Mouse (Mus musculus): ENCODE results near the gene Gpr35. TPM values are rescaled to one million over a fixed set of nuclear protein-coding genes. Genes with fewer than 3 reads are reported as not detected.

The Gpr35 gene
- 0.68 and 0.69 TPM in 2 replicates for polyA plus RNA-seq (2015; fragmentation: Nextera tagmentation; extraction: Ambion mirVana)

GRCm38 (mm10) chr1:92950607-92951006 lies at the start of gene Gpr35:
Gene Gpr35, plus strand, starts transcription at chr1:92950865.
- Histone ChIP-seq H3K27me3 (no peaks in the 10 kb centered on the region), H3K9me3 (replicated peaks) (no peaks in the 10 kb centered on the region), H3K4me2 (no peak within 1 kb of the TSS), H3K4me3 (replicated peaks) (no peak within 1 kb of the TSS), H3K4me1 (replicated peaks) (no peaks in the 10 kb centered on the region), H3K36me3 (replicated peaks) (peaks cover 16% of the 10 kb centered on the region), H3K27ac (replicated peaks) (no peak within 1 kb of the TSS), H3K9ac (no peak within 1 kb of the TSS)
- 51% methylated on average over 5 of the region's 5 CpGs for WGBS (ENCODE audit: insufficient replicate concordance)
- ATAC-seq (ENCODE audit: insufficient read depth) = no peak

GRCm38 (mm10) chr1:92902786-92903185 lies 47.9 kb upstream of the Gpr35 start, which contains the start of gene Ankmy1:
Gene Ankmy1, minus strand, starts transcription at chr1:92902906.
- Histone ChIP-seq H3K27ac (replicated peaks) (no peak within 1 kb of the TSS), H3K4me2 (peak within 1 kb of the TSS; percentile 39), H3K9me3 (replicated peaks) (no peaks in the 10 kb centered on the region), H3K4me1 (replicated peaks) (peaks cover 25% of the 10 kb centered on the region), H3K27me3 (peaks cover 28% of the 10 kb centered on the region), H3K36me3 (replicated peaks) (no peaks in the 10 kb centered on the region), H3K4me3 (replicated peaks) (no peak within 1 kb of the TSS), H3K9ac (no peak within 1 kb of the TSS)
- 5% methylated on average over 15 of the region's 15 CpGs for WGBS (ENCODE audit: insufficient replicate concordance)
- ATAC-seq (ENCODE audit: insufficient read depth) = no peak

- Histone ChIP-seq H3K9me3 (replicated peaks) (no peaks in the 10 kb centered on the region), H3K27ac (replicated peaks) (no peak overlapping the region), H3K4me1 (replicated peaks) (peaks cover 33% of the 10 kb centered on the region), H3K27me3 (peaks cover 28% of the 10 kb centered on the region), H3K36me3 (replicated peaks) (no peaks in the 10 kb centered on the region), H3K4me3 (replicated peaks) (no peak overlapping the region), H3K9ac (no peak overlapping the region), H3K4me2 (no peak overlapping the region)
- 48% methylated on average over 4 of the region's 4 CpGs for WGBS (ENCODE audit: insufficient replicate concordance)
- ATAC-seq (ENCODE audit: insufficient read depth) = no peak
These were observed 47.0 kb upstream of the Gpr35 start for GRCm38 (mm10) chr1:92903627-92904026.

- Histone ChIP-seq H3K27ac (replicated peaks) (no peak overlapping the region), H3K4me1 (replicated peaks) (peaks cover 54% of the 10 kb centered on the region), H3K36me3 (replicated peaks) (no peaks in the 10 kb centered on the region), H3K4me3 (replicated peaks) (no peak overlapping the region), H3K27me3 (peaks cover 18% of the 10 kb centered on the region; the same call in 1 of the 2 replicates), H3K9ac (no peak overlapping the region), H3K9me3 (replicated peaks) (no peaks in the 10 kb centered on the region), H3K4me2 (peak overlapping the region; percentile 95)
- 59% methylated on average over 2 of the region's 2 CpGs for WGBS (ENCODE audit: insufficient replicate concordance)
- ATAC-seq (ENCODE audit: insufficient read depth) = no peak
These were observed 44.9 kb upstream of the Gpr35 start for GRCm38 (mm10) chr1:92905703-92906310.

GRCm38 (mm10) chr1:92906779-92907631 lies 43.7 kb upstream of the Gpr35 start, which contains the start of gene Dusp28:
Gene Dusp28, plus strand, starts transcription at chr1:92906981.
- ATAC-seq (ENCODE audit: insufficient read depth) = peak; percentile 92
- Histone ChIP-seq H3K4me1 (replicated peaks) (peaks cover 66% of the 10 kb centered on the region), H3K4me2 (peak within 1 kb of the TSS; percentile 95), H3K9ac (peak within 1 kb of the TSS; percentile 71), H3K9me3 (replicated peaks) (no peaks in the 10 kb centered on the region), H3K4me3 (replicated peaks) (peak within 1 kb of the TSS; percentile 82), H3K27ac (replicated peaks) (peak within 1 kb of the TSS; percentile 92), H3K36me3 (replicated peaks) (no peaks in the 10 kb centered on the region), H3K27me3 (peaks cover 15% of the 10 kb centered on the region; the same call in 1 of the 2 replicates)
- WGBS (ENCODE audit: insufficient replicate concordance) = under 1% methylated on average over 81 of the region's 81 CpGs

GRCm38 (mm10) chr1:92907632-92908360 lies 42.9 kb upstream of the Gpr35 start:
- H3K4me3 ChIP-seq (replicated peaks) = peak overlapping the region; percentile 82
- peak overlapping the region; percentile 92 for H3K27ac ChIP-seq (replicated peaks)
- no peak for ATAC-seq (ENCODE audit: insufficient read depth)
- H3K4me2 ChIP-seq = peak overlapping the region; percentile 95
- peaks cover 7% of the 10 kb centered on the region; the same call in 1 of the 2 replicates for H3K27me3 ChIP-seq
- H3K9ac ChIP-seq = peak overlapping the region; percentile 71
- H3K4me1 ChIP-seq (replicated peaks) = peaks cover 70% of the 10 kb centered on the region
- 40% methylated on average over 20 of the region's 20 CpGs for WGBS (ENCODE audit: insufficient replicate concordance)
- no peaks in the 10 kb centered on the region for H3K9me3 ChIP-seq (replicated peaks)
- H3K36me3 ChIP-seq (replicated peaks) = no peaks in the 10 kb centered on the region

- no peak overlapping the region for H3K27ac ChIP-seq (replicated peaks)
- no peak overlapping the region for H3K4me3 ChIP-seq (replicated peaks)
- H3K4me1 ChIP-seq (replicated peaks) = peaks cover 69% of the 10 kb centered on the region
- H3K9ac ChIP-seq = no peak overlapping the region
- no peak overlapping the region for H3K4me2 ChIP-seq
- no peaks in the 10 kb centered on the region for H3K36me3 ChIP-seq (replicated peaks)
- 75% methylated on average over 3 of the region's 3 CpGs for WGBS (ENCODE audit: insufficient replicate concordance)
- ATAC-seq (ENCODE audit: insufficient read depth) = no peak
- H3K27me3 ChIP-seq = no peaks in the 10 kb centered on the region; the same call in 1 of the 2 replicates
- no peaks in the 10 kb centered on the region for H3K9me3 ChIP-seq (replicated peaks)
These were observed 42.0 kb upstream of the Gpr35 start for GRCm38 (mm10) chr1:92908664-92909063.

- H3K4me3 ChIP-seq (replicated peaks) = no peak overlapping the region
- WGBS (ENCODE audit: insufficient replicate concordance) = 60% methylated on average over 4 of the region's 4 CpGs
- no peaks in the 10 kb centered on the region; the same call in 1 of the 2 replicates for H3K27me3 ChIP-seq
- H3K36me3 ChIP-seq (replicated peaks) = peaks cover 3% of the 10 kb centered on the region; the same call in 1 of the 2 replicates
- peaks cover 70% of the 10 kb centered on the region for H3K4me1 ChIP-seq (replicated peaks)
- no peak overlapping the region for H3K27ac ChIP-seq (replicated peaks)
- no peak overlapping the region for H3K9ac ChIP-seq
- no peaks in the 10 kb centered on the region for H3K9me3 ChIP-seq (replicated peaks)
- H3K4me2 ChIP-seq = no peak overlapping the region
- no peak for ATAC-seq (ENCODE audit: insufficient read depth)
These were observed 41.6 kb upstream of the Gpr35 start for GRCm38 (mm10) chr1:92909068-92909467.

GRCm38 (mm10) chr1:92910239-92910885 lies 40.3 kb upstream of the Gpr35 start, which contains the start of gene Rnpepl1:
Gene Rnpepl1, plus strand, starts transcription at chr1:92910783.
- Histone ChIP-seq H3K36me3 (replicated peaks) (peaks cover 15% of the 10 kb centered on the region), H3K27ac (replicated peaks) (peak within 1 kb of the TSS; percentile 83), H3K4me2 (peak within 1 kb of the TSS; percentile 94), H3K9me3 (replicated peaks) (no peaks in the 10 kb centered on the region), H3K9ac (peak within 1 kb of the TSS; percentile 81), H3K4me1 (replicated peaks) (peaks cover 74% of the 10 kb centered on the region), H3K4me3 (replicated peaks) (peak within 1 kb of the TSS; percentile 75), H3K27me3 (no peaks in the 10 kb centered on the region; the same call in 1 of the 2 replicates)
- WGBS (ENCODE audit: insufficient replicate concordance) = under 1% methylated on average over 52 of the region's 57 CpGs
- peak; percentile 58 for ATAC-seq (ENCODE audit: insufficient read depth)

- 1% methylated on average over 69 of the region's 85 CpGs for WGBS (ENCODE audit: insufficient replicate concordance)
- peak overlapping the region; percentile 75 for H3K4me3 ChIP-seq (replicated peaks)
- peak overlapping the region; percentile 81 for H3K9ac ChIP-seq
- peak overlapping the region; percentile 83 for H3K27ac ChIP-seq (replicated peaks)
- H3K4me2 ChIP-seq = peak overlapping the region; percentile 94
- peaks cover 23% of the 10 kb centered on the region for H3K36me3 ChIP-seq (replicated peaks)
- H3K9me3 ChIP-seq (replicated peaks) = no peaks in the 10 kb centered on the region
- ATAC-seq (ENCODE audit: insufficient read depth) = peak; percentile 11
- H3K27me3 ChIP-seq = no peaks in the 10 kb centered on the region
- H3K4me1 ChIP-seq (replicated peaks) = peaks cover 70% of the 10 kb centered on the region
These were observed 39.5 kb upstream of the Gpr35 start for GRCm38 (mm10) chr1:92910925-92911720.

Measured in liver, embryonic 15.5 days (tissue).